Mouse (Mus musculus) cerebellum, adult 9-10 months (tissue): ENCODE measurements around the gene Ppp1cb.
"Not testable (repeated sequence)": the region's sequence is repeated elsewhere in the genome, so short reads cannot be mapped to it uniquely, and the experiment has no call there.

Experiments
- DNase-seq: peaks from one replicate; pipeline ENCODE4 v3.0.0; 2022

The Ppp1cb gene

GRCm38 (mm10) chr5:32458408-32459143 lies at the start of gene Ppp1cb:
Gene Ppp1cb, plus strand, starts transcription at chr5:32458843.
- peak; percentile 98 for DNase-seq

- DNase-seq = no peak
Measured at GRCm38 (mm10) chr5:32409747-32410146, 48.9 kb upstream of the Ppp1cb start.

GRCm38 (mm10) chr5:32410954-32411688 lies 47.5 kb upstream of the Ppp1cb start:
- DNase-seq = no peak

- DNase-seq = peak; percentile 11
Measured at GRCm38 (mm10) chr5:32412186-32412950, 46.3 kb upstream of the Ppp1cb start.

- DNase-seq = no peak
Measured at GRCm38 (mm10) chr5:32413083-32413482, 45.6 kb upstream of the Ppp1cb start.

- no peak for DNase-seq
Measured at GRCm38 (mm10) chr5:32413569-32413968, 45.1 kb upstream of the Ppp1cb start.

GRCm38 (mm10) chr5:32414461-32414985 lies 44.1 kb upstream of the Ppp1cb start:
- DNase-seq = no peak

- DNase-seq = no peak
Measured at GRCm38 (mm10) chr5:32415554-32415953, 43.1 kb upstream of the Ppp1cb start.

GRCm38 (mm10) chr5:32416881-32417280 lies 41.8 kb upstream of the Ppp1cb start:
- DNase-seq = no peak

GRCm38 (mm10) chr5:32422081-32422589 lies 36.5 kb upstream of the Ppp1cb start:
- DNase-seq = no peak

GRCm38 (mm10) chr5:32423339-32424046 lies 35.1 kb upstream of the Ppp1cb start:
- DNase-seq = no peak

GRCm38 (mm10) chr5:32424464-32424863 lies 34.2 kb upstream of the Ppp1cb start:
- DNase-seq = no peak

GRCm38 (mm10) chr5:32425485-32426171 lies 33.0 kb upstream of the Ppp1cb start:
- no peak for DNase-seq

- no peak for DNase-seq
Measured at GRCm38 (mm10) chr5:32430399-32430798, 28.2 kb upstream of the Ppp1cb start.

- not testable (repeated sequence) for DNase-seq
Measured at GRCm38 (mm10) chr5:32434346-32434745, 24.3 kb upstream of the Ppp1cb start.

- no peak for DNase-seq
Measured at GRCm38 (mm10) chr5:32435612-32436011, 23.0 kb upstream of the Ppp1cb start.

GRCm38 (mm10) chr5:32437901-32438563 lies 20.6 kb upstream of the Ppp1cb start:
- DNase-seq = no peak

GRCm38 (mm10) chr5:32438564-32438922 lies 20.1 kb upstream of the Ppp1cb start:
- peak; percentile 55 for DNase-seq

- peak; percentile 56 for DNase-seq
Measured at GRCm38 (mm10) chr5:32441336-32441735, 17.3 kb upstream of the Ppp1cb start.

GRCm38 (mm10) chr5:32441992-32442575 lies 16.6 kb upstream of the Ppp1cb start:
- no peak for DNase-seq

- no peak for DNase-seq
Measured at GRCm38 (mm10) chr5:32443906-32444305, 14.7 kb upstream of the Ppp1cb start.
